Mouse (Mus musculus): Measurements from ENCODE around the gene Mia2.
A peak's percentile ranks its signal among the peaks of the same experiment; 100 is the strongest.

GRCm38 (mm10) chr12:59060993-59061595 lies 34.5 kb upstream of the Mia2 start, which contains the start of gene Trappc6b:
- TF ChIP-seq CTCF (IDR thresholded peaks at IDR 0.05; ENCODE audit: low read depth, low read length) (peak; percentile 35), POLR2A (IDR thresholded peaks at IDR 0.05; ENCODE audit: extremely low read depth, insufficient read depth, low read length) (peak; percentile 36; the same call in 1 of the 2 replicates)
